Mouse (Mus musculus) midbrain, embryonic 16.5 days (tissue): ENCODE data around the gene Lpar2. TPM values are rescaled to one million over a fixed set of nuclear protein-coding genes. Genes with fewer than 3 reads are reported as not detected.

Experiments
- polyA plus RNA-seq: library from polyadenylated mRNA; unstranded; fragments of >200 nt; fragmentation: Nextera tagmentation; extraction: Ambion mirVana; gene quantifications from 2 replicates; pipeline ENCODE4 v1.2.1, GENCODE M21; 2015

Gene Lpar2
- polyA plus RNA-seq, 1 experiment from 2014 or later, result 0.69 TPM

Other genes starting within 250 kb of the Lpar2 start
- gene Zfp868, start 196.9 kb upstream of the Lpar2 start, polyA plus RNA-seq, result 37.9 and 42.0 TPM in 2 replicates
- gene Zfp964, start 167.9 kb upstream of the Lpar2 start, polyA plus RNA-seq, result 2.5 TPM in 2 replicates
- 25.9 and 26.3 TPM in 2 replicates for gene Zfp869, start 111.7 kb upstream of the Lpar2 start, polyA plus RNA-seq
- 7.9 and 8.0 TPM in 2 replicates for gene Zfp963, start 72.5 kb upstream of the Lpar2 start, polyA plus RNA-seq
- gene Gm20422, start 47.5 kb upstream of the Lpar2 start, polyA plus RNA-seq, result 0.31 and 0.83 TPM in 2 replicates
- gene Atp13a1, start 31.3 kb upstream of the Lpar2 start, polyA plus RNA-seq, result 55.5 and 57.1 TPM in 2 replicates
- gene Zfp866, start 31.3 kb upstream of the Lpar2 start, polyA plus RNA-seq, result 38.8 and 44.3 TPM in 2 replicates
- gene Gmip, start 13.8 kb upstream of the Lpar2 start, polyA plus RNA-seq, result 40.3 and 42.1 TPM in 2 replicates
- gene Pbx4, start 10.1 kb downstream of the Lpar2 start, polyA plus RNA-seq, result 58.9 and 65.7 TPM in 2 replicates
- 6.3 and 6.6 TPM in 2 replicates for gene Cilp2, start 65.3 kb downstream of the Lpar2 start, polyA plus RNA-seq
- gene Tssk6, start 79.8 kb downstream of the Lpar2 start, polyA plus RNA-seq, result 3.0 and 3.5 TPM in 2 replicates
- gene Ndufa13, start 80.1 kb downstream of the Lpar2 start, polyA plus RNA-seq, result 172 TPM in 2 replicates
- gene Yjefn3, start 80.3 kb downstream of the Lpar2 start, polyA plus RNA-seq, result 12.0 and 12.3 TPM in 2 replicates
- gene Gatad2a, start 174.0 kb downstream of the Lpar2 start, polyA plus RNA-seq, result 15.8 and 19.1 TPM in 2 replicates
- 75.8 and 79.0 TPM in 2 replicates for gene Mau2, start 220.3 kb downstream of the Lpar2 start, polyA plus RNA-seq
- 58.4 and 61.9 TPM in 2 replicates for gene Sugp1, start 220.4 kb downstream of the Lpar2 start, polyA plus RNA-seq